ENCODE assay signal across 15 mouse cellular contexts in genomic region chr11:71422291-71422840, GRCm38 (mm10).
"Had no signal": no experiment of that assay in that cellular context is flagged by ENCODE, and none has a peak within 500 bp of the region (broad histone marks: within the 10 kb centered on the region; RNA-seq: fewer than 3 reads in every experiment).

No protein-coding gene starts in this region.

- H3K4me3 ChIP-seq: intestine, embryonic 15.5 days; kidney, embryonic 15.5 days; limb, embryonic 15.5 days; liver, embryonic 12.5 days; midbrain, embryonic 10.5 days; myocyte; neural tube, embryonic 15.5 days; stomach, embryonic 15.5 days had no signal

- H3K4me1 ChIP-seq: intestine, embryonic 15.5 days; kidney, embryonic 15.5 days; limb, embryonic 15.5 days; liver, embryonic 12.5 days; neural tube, embryonic 15.5 days; stomach, embryonic 15.5 days had no signal

- H3K27ac ChIP-seq: intestine, embryonic 15.5 days; kidney, embryonic 15.5 days; limb, embryonic 15.5 days; liver, embryonic 12.5 days; midbrain, embryonic 10.5 days; neural tube, embryonic 15.5 days; stomach, embryonic 15.5 days had no signal

- DNase-seq: kidney, adult 18-20 months; lung, embryonic 14.5 days; lung, postnatal 10 days; lung, postnatal 4 days; midbrain, embryonic 14.5 days; thymus, adult 18-20 months; thymus, postnatal 14 days had no signal

- ATAC-seq: intestine, embryonic 15.5 days; liver, embryonic 12.5 days had no signal
